Mouse (Mus musculus): ENCODE measurements around the gene P2rx4. TPM values are rescaled to one million over a fixed set of nuclear protein-coding genes. Genes with fewer than 3 reads are reported as not detected.

The P2rx4 gene
- polyA plus RNA-seq, 1 experiment, result 59.2 TPM

- WGBS, result 94% methylated on average over 7 of the region's 7 CpGs
- DNase-seq (ENCODE audit: low read depth in 1 of 2, low spot score in 2 of 2), result no peak
- H3K4me1 ChIP-seq (ENCODE audit: control insufficient read depth, insufficient read depth, insufficient read length), result peaks cover 7% of the 10 kb centered on the region; the same call in 1 of the 2 replicates
- H3K27me3 ChIP-seq (ENCODE audit: control insufficient read depth, insufficient read depth, low read length), result no peaks in the 10 kb centered on the region
- H3K36me3 ChIP-seq (ENCODE audit: control insufficient read depth, insufficient read depth, low read length), result peaks cover 9% of the 10 kb centered on the region
- no peak overlapping the region for H3K4me3 ChIP-seq (ENCODE audit: extremely low read depth, insufficient read depth, insufficient read length)
- TF ChIP-seq CTCF (IDR thresholded peaks at IDR 0.05; ENCODE audit: extremely low read depth, insufficient read depth, insufficient read length, insufficient replicate concordance) (no peak), POLR2A (IDR thresholded peaks at IDR 0.05; ENCODE audit: low read depth, low read length) (no peak)
- no peak overlapping the region for H3K27ac ChIP-seq (ENCODE audit: insufficient read depth, low read length)
Measured at GRCm38 (mm10) chr5:122727096-122727495, 19.8 kb downstream of the P2rx4 start.

GRCm38 (mm10) chr5:122730776-122731175 is 23.4 kb downstream of the P2rx4 start:
- Histone ChIP-seq H3K36me3 (ENCODE audit: control insufficient read depth, insufficient read depth, low read length) (peaks cover 9% of the 10 kb centered on the region), H3K4me1 (ENCODE audit: control insufficient read depth, insufficient read depth, insufficient read length) (peaks cover 16% of the 10 kb centered on the region; the same call in 1 of the 2 replicates), H3K27me3 (ENCODE audit: control insufficient read depth, insufficient read depth, low read length) (no peaks in the 10 kb centered on the region), H3K27ac (ENCODE audit: insufficient read depth, low read length) (no peak overlapping the region), H3K4me3 (ENCODE audit: extremely low read depth, insufficient read depth, insufficient read length) (no peak overlapping the region)
- DNase-seq (ENCODE audit: low read depth in 1 of 2, low spot score in 2 of 2), result no peak
- 84% methylated on average over 10 of the region's 10 CpGs for WGBS
- TF ChIP-seq POLR2A (IDR thresholded peaks at IDR 0.05; ENCODE audit: low read depth, low read length) (no peak), CTCF (IDR thresholded peaks at IDR 0.05; ENCODE audit: extremely low read depth, insufficient read depth, insufficient read length, insufficient replicate concordance) (no peak; the same call in 1 of the 2 replicates)

DNA sequence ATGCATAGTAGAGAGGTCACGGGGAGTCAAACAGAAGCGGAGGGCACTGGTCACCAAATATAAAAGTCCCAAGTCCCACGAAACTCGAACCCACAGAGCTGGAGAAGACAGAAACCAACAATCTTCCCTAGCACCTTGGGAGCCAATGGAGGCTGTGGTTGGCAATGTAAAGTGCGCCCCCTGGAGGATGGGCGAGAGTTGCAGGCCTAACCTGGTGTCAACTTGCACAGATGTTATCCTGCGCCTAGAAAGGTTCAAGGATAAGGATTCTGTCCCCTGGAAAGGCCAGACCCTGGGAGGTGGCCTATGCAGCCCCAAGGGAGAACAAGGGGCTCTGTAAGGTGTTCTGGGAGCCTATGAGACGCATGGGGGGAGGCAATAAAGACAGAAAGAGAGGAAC is 24.0 kb downstream of the P2rx4 start:
- no peak overlapping the region for H3K4me3 ChIP-seq (ENCODE audit: extremely low read depth, insufficient read depth, insufficient read length)
- no peaks in the 10 kb centered on the region for H3K27me3 ChIP-seq (ENCODE audit: control insufficient read depth, insufficient read depth, low read length)
- peaks cover 9% of the 10 kb centered on the region for H3K36me3 ChIP-seq (ENCODE audit: control insufficient read depth, insufficient read depth, low read length)
- H3K27ac ChIP-seq (ENCODE audit: insufficient read depth, low read length), result peak overlapping the region; percentile 12; the same call in 1 of the 2 replicates
- H3K4me1 ChIP-seq (ENCODE audit: control insufficient read depth, insufficient read depth, insufficient read length), result peaks cover 16% of the 10 kb centered on the region; the same call in 1 of the 2 replicates
- WGBS, result 32% methylated on average over 8 of the region's 8 CpGs
- TF ChIP-seq CTCF (IDR thresholded peaks at IDR 0.05; ENCODE audit: extremely low read depth, insufficient read depth, insufficient read length, insufficient replicate concordance) (peak; percentile 88; the same call in 1 of the 2 replicates), POLR2A (IDR thresholded peaks at IDR 0.05; ENCODE audit: low read depth, low read length) (no peak)
- peak; percentile 40 to 72 for DNase-seq (ENCODE audit: low read depth in 1 of 2, low spot score in 2 of 2)

- no peak overlapping the region for H3K4me3 ChIP-seq (ENCODE audit: extremely low read depth, insufficient read depth, insufficient read length)
- peaks cover 9% of the 10 kb centered on the region for H3K36me3 ChIP-seq (ENCODE audit: control insufficient read depth, insufficient read depth, low read length)
- WGBS, result 4% methylated on average over 15 of the region's 15 CpGs
- no peak for DNase-seq (ENCODE audit: low read depth in 1 of 2, low spot score in 2 of 2)
- TF ChIP-seq POLR2A (IDR thresholded peaks at IDR 0.05; ENCODE audit: low read depth, low read length), result no peak
- no peak for TF ChIP-seq CTCF (IDR thresholded peaks at IDR 0.05; ENCODE audit: extremely low read depth, insufficient read depth, insufficient read length, insufficient replicate concordance)
- peak overlapping the region; percentile 50 for H3K27ac ChIP-seq (ENCODE audit: insufficient read depth, low read length)
- H3K4me1 ChIP-seq (ENCODE audit: control insufficient read depth, insufficient read depth, insufficient read length), result peaks cover 16% of the 10 kb centered on the region; the same call in 1 of the 2 replicates
- no peaks in the 10 kb centered on the region for H3K27me3 ChIP-seq (ENCODE audit: control insufficient read depth, insufficient read depth, low read length)
Measured at GRCm38 (mm10) chr5:122731991-122732673, 24.8 kb downstream of the P2rx4 start.

DNA sequence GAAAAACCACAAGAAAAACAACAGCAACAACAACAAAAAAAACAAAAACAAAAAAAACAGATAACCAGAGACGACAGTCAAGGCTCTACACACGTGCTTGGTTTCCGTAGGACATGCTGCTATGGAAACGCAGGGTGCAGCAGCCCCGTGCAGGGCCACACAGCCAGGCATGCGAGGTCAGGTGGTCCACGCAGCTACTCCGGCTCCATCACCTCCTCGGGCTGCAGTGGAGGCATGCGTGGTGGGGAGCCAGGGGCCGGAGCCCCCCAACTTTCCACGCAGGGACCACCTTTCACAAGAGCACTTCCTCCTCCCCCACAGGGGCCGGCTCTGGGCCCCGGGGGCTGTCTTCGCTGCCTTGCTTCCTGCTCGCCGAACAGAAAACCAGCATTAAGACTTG is 26.5 kb downstream of the P2rx4 start:
- H3K4me3 ChIP-seq (ENCODE audit: extremely low read depth, insufficient read depth, insufficient read length), result peak overlapping the region; percentile 29; the same call in 1 of the 2 replicates
- 9% methylated on average over 17 of the region's 17 CpGs for WGBS
- peaks cover 2% of the 10 kb centered on the region; the same call in 1 of the 2 replicates for H3K36me3 ChIP-seq (ENCODE audit: control insufficient read depth, insufficient read depth, low read length)
- peaks cover 16% of the 10 kb centered on the region; the same call in 1 of the 2 replicates for H3K4me1 ChIP-seq (ENCODE audit: control insufficient read depth, insufficient read depth, insufficient read length)
- no peak for TF ChIP-seq CTCF (IDR thresholded peaks at IDR 0.05; ENCODE audit: extremely low read depth, insufficient read depth, insufficient read length, insufficient replicate concordance)
- no peak for TF ChIP-seq POLR2A (IDR thresholded peaks at IDR 0.05; ENCODE audit: low read depth, low read length)
- no peaks in the 10 kb centered on the region for H3K27me3 ChIP-seq (ENCODE audit: control insufficient read depth, insufficient read depth, low read length)
- DNase-seq (ENCODE audit: low read depth in 1 of 2, low spot score in 2 of 2), result no peak
- no peak overlapping the region for H3K27ac ChIP-seq (ENCODE audit: insufficient read depth, low read length)

DNA sequence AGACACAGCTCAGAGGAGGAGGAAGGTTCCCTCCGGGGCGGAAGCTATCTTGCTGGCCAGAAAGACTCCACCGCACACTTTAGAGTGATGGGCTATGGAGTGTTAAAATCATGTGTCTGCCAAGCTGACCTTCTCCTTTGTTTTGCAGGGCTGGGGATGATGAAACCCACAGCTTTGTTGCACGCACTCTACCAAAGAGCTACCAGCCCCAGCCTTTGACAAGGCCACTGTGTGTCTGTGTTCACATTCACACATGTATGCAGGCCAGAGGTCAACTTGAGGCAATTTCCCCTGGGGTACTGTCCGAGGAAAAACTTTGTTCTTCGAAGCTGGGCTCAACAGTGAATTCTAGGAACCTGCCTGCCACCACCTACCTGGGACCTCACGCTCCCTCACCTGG is 28.5 kb downstream of the P2rx4 start:
- TF ChIP-seq POLR2A (IDR thresholded peaks at IDR 0.05; ENCODE audit: low read depth, low read length) (no peak), CTCF (IDR thresholded peaks at IDR 0.05; ENCODE audit: extremely low read depth, insufficient read depth, insufficient read length, insufficient replicate concordance) (no peak)
- no peaks in the 10 kb centered on the region for H3K36me3 ChIP-seq (ENCODE audit: control insufficient read depth, insufficient read depth, low read length)
- no peak overlapping the region for H3K4me3 ChIP-seq (ENCODE audit: extremely low read depth, insufficient read depth, insufficient read length)
- no peak for DNase-seq (ENCODE audit: low read depth in 1 of 2, low spot score in 2 of 2)
- H3K27ac ChIP-seq (ENCODE audit: insufficient read depth, low read length), result no peak overlapping the region
- WGBS, result 91% methylated on average over 7 of the region's 7 CpGs
- no peaks in the 10 kb centered on the region for H3K27me3 ChIP-seq (ENCODE audit: control insufficient read depth, insufficient read depth, low read length)
- peaks cover 16% of the 10 kb centered on the region; the same call in 1 of the 2 replicates for H3K4me1 ChIP-seq (ENCODE audit: control insufficient read depth, insufficient read depth, insufficient read length)

DNA sequence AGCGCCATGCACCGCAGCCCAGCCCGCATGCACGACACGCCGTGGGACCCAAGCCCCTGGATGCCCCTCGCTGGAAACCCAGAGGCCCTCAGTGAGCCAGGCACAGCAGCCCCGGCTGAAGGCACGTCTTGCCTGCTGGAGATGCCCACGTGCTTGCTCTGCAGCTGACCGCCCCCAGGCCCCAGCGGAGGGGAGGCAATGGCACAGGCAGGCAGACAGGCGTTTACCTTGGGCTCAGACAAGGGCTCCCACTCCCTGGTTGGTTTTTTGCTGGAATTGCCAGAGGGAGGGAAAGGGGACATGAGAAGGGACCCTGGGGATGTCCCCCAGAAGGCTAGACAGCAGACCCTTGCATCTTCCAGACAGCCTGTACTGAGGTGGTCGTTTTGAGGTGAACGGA is 29.4 kb downstream of the P2rx4 start:
- Histone ChIP-seq H3K36me3 (ENCODE audit: control insufficient read depth, insufficient read depth, low read length) (peaks cover 5% of the 10 kb centered on the region; the same call in 1 of the 2 replicates), H3K4me1 (ENCODE audit: control insufficient read depth, insufficient read depth, insufficient read length) (peaks cover 11% of the 10 kb centered on the region; the same call in 1 of the 2 replicates), H3K27me3 (ENCODE audit: control insufficient read depth, insufficient read depth, low read length) (no peaks in the 10 kb centered on the region), H3K27ac (ENCODE audit: insufficient read depth, low read length) (no peak overlapping the region), H3K4me3 (ENCODE audit: extremely low read depth, insufficient read depth, insufficient read length) (no peak overlapping the region)
- TF ChIP-seq CTCF (IDR thresholded peaks at IDR 0.05; ENCODE audit: extremely low read depth, insufficient read depth, insufficient read length, insufficient replicate concordance), result no peak
- TF ChIP-seq POLR2A (IDR thresholded peaks at IDR 0.05; ENCODE audit: low read depth, low read length), result no peak
- 96% methylated on average over 15 of the region's 15 CpGs for WGBS
- DNase-seq (ENCODE audit: low read depth in 1 of 2, low spot score in 2 of 2), result no peak
